Mouse (Mus musculus) frontal cortex, adult (tissue): ENCODE measurements around the gene Gm26602.

Source experiments
- ATAC-seq: cut with Nextera tagmentation; 2 replicates; pipeline ENCODE4 v1.9.2; 2017; ENCODE audit warnings: mild to moderate bottlenecking, moderate library complexity, mixed read lengths; ENCODE audit not compliant: low TSS enrichment

Gm26602 gene

GRCm38 (mm10) chr10:79917532-79918100 lies 7.0 kb downstream of the Gm26602 start:
- ATAC-seq: no peak

GRCm38 (mm10) chr10:79918231-79919078 lies 7.8 kb downstream of the Gm26602 start:
- no peak for ATAC-seq

- ATAC-seq: no peak
Observed at GRCm38 (mm10) chr10:79919251-79919849, 8.7 kb downstream of the Gm26602 start.

DNA sequence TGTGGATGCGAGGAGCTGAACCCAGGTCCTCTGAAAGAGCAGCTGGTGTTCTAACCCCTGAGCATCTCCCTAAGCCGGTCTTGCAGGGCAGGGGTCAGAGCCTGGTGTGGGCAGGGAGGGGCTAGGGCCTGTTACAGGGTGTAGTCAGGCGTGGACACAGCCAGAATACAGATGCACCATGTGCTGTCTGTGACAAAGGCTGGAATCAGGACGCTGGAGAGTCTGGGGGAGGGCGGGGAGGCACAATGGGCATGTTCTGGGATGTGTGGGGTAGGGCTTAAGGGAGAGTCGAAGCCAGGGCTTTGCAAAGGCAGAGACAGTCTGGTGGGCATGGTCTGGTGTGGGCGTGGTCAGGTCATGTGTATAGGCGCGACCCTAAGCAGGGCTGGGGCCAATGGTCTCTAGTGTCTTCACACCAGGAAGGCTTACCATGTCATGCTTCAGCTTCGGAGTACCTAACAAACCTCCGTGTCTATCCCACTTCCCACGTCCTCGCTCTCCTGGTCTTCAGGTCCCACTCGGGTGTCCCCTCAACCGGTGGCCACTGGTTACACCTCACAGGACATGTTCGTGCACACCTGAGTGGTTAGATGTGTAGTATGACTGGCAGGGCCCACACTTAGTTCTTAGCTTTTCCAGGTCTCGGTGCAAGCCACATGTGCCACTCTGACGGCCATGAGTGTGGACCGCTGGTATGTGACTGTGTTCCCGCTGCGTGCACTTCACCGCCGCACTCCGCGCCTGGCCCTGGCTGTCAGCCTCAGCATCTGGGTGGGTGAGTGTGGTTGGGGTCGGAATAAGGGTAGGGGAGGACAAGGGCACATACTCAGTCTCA lies 9.6 kb downstream of the Gm26602 start:
- no peak for ATAC-seq

GRCm38 (mm10) chr10:79920958-79921535 lies 10.4 kb downstream of the Gm26602 start, which contains the start of gene R3hdm4:
TSS of gene R3hdm4 (minus strand) at chr10:79921208.
- no peak for ATAC-seq

- no peak for ATAC-seq
Observed at GRCm38 (mm10) chr10:79921572-79921971, 10.9 kb downstream of the Gm26602 start.

DNA sequence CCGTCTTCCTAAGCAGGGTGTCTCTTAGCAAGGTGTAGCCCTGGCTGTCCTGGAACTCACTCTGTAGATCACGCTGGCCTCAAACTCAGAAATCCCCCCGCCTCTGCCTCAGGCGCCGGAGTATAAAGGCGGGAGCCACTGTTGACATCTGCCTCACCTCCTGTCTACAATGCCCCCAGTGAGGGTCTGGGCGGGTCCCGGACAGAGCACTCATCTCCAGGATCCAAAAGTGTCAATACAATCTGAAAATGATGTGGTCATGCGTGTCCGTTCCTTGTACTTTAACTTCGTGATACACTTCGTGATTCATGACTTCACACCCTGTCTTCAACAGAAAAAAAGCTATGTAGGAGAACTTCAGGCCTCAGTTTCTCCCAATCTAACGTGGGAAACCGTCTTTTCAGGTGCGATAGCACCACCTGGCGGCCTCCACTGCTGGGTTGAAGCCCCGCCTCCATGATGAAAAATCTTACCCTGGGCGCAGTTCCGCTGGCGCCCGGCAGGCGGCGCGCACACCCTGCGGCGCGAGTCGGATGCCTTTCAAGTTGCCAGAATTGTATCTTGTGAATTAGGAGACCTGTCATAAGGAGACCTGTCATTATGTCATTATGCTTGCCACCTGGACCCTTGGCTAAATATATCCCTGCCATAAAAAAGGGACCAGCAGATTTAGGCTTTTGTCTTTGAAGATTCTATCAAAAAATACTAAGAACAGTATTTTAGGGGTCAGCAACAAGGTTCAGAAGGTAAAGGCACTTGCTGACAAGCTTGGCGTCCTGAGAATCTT lies 14.5 kb downstream of the Gm26602 start:
- no peak for ATAC-seq

DNA sequence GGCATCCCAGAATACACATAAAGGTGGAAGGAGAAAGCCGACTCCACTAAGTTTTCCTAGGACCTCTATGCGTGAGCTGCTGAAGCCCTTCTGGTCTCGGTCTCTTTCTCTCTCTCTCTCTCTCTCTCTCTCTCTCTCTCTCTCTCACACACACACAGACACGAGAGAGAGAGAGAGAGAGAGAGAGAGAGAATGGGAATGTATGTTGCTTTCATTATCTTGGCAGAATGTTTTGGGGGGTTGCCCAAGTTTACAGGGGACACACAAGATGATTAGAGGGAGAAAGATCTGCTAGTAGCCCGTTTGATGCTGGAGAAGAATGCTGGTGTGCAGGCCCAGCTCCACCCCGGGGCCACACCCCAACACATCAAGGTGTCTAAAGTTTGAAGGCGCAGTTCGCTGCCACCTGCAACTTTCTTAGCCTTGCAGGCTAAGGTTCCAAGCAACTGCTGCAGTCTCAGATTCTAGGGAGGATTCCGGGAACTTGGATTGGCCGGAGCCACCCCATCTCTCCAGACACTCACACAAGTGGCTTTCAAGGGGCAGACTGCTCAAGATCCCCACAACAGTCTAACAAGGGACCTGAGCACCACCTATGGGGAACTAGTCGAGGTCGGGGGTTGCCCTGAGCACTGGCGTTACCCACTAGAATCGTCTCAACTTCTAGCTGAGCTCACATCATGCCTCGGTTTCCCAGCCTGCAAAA lies 15.3 kb downstream of the Gm26602 start:
- no peak for ATAC-seq

GRCm38 (mm10) chr10:79926491-79927323 lies 16.1 kb downstream of the Gm26602 start, which contains the start of gene Arid3a:
TSS of gene Arid3a (plus strand) at chr10:79927043.
- ATAC-seq: peak; percentile 68

DNA sequence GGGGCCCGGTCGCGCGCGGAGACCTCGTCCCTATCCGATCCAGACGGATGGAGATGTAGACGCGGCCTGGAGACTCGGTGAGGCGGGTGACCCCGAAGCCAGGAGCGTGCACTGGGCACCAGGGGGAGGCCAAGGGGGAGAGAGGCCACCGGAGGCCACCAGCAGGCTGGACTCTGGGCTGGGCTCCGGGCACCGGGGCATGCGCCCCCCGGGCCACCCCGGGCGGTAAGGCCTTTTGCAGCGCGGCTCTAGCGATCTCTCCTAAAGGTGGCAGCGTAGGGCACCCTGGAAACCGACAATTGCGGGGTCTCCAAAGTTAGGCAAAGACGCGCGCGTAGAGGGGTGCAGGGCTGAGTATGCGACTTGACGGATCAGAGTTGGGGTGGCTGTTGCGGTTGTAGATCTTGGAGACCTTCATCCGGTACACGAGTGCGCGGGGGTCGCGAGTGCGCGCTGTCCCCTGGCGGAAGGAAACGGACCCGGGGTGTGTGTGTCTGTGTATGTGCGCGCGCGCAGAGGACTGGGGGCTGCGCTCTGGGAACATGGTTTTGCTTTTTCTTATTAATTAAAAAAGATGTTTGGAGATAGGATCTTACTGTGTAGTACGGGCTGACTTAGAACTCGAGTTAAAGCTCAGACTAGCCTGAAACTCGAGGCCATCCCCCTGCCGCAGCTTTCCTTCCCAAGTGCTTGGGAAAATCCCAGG lies 16.8 kb downstream of the Gm26602 start:
- peak; percentile 20; the same call in 1 of the 2 replicates for ATAC-seq

DNA sequence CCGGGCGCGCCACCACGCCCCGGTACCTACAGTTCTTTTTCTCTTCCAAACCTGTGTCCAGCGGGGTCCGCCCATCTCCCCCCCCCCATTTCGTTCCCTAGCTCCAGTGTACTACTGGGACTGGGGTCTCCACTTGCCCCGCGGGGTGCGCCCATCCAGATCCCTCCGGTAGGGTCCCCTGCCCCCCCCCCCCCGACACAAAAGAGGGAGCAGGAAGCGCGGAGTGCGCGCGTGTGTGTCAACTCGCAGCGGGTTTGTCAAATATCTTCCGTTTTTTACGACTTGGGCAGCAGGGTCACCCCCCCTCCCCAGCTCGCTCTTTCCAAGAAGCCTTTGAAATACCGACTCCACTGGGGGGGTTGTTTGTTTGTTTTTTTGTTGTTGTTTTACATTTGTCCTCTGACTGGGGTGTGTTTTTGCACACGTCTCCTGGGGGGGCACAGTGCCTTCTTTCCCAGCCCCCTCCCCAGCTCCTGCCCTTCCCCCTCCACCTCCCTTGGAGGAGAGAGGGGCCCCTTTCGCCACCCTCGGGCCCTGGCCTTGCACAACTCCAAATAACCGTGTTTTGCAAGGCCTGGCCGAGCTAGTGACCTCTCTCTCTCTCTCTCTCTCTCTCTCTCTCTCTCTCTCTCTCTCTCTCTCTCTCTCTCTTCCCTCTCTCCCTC lies 17.5 kb downstream of the Gm26602 start:
- no peak for ATAC-seq

GRCm38 (mm10) chr10:79928907-79929701 lies 18.4 kb downstream of the Gm26602 start:
- no peak for ATAC-seq

- ATAC-seq: no peak
Observed at GRCm38 (mm10) chr10:79929967-79930825, 19.5 kb downstream of the Gm26602 start.

- no peak for ATAC-seq
Observed at GRCm38 (mm10) chr10:79930826-79931186, 20.1 kb downstream of the Gm26602 start.

DNA sequence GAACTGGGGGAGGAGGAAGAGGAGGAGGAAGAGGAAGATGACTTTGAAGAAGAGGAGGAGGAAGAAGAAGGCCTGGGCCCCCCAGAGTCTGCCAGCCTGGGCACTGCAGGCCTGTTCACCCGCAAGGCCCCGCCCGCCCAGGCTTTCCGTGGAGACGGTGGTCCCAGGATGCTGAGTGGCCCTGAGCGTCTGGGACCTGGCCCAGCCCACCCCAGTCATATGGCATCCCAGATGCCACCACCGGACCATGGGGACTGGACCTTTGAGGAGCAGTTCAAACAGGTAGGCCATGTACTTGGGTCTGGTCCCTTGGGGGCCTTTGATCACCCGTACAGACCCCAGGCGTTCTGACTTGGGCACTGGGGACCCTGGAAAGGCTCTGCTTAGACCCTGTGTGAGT lies 21.1 kb downstream of the Gm26602 start:
- ATAC-seq: no peak

GRCm38 (mm10) chr10:79932736-79933135 lies 22.1 kb downstream of the Gm26602 start:
- peak; percentile 22; the same call in 1 of the 2 replicates for ATAC-seq
